Mouse (Mus musculus): ENCODE results near the gene Vmn1r111. TPM values are rescaled to one million over a fixed set of nuclear protein-coding genes. Genes with fewer than 3 reads are reported as not detected.
"Not testable (repeated sequence)": the region's sequence is repeated elsewhere in the genome, so short reads cannot be mapped to it uniquely, and the experiment has no call there.

The Vmn1r111 gene
- total RNA-seq (2014; rRNA removed) = not detected in 2 replicates
- polyA plus RNA-seq (2015; fragmentation: Nextera tagmentation; extraction: Ambion mirVana) = not detected in 2 replicates

DNA sequence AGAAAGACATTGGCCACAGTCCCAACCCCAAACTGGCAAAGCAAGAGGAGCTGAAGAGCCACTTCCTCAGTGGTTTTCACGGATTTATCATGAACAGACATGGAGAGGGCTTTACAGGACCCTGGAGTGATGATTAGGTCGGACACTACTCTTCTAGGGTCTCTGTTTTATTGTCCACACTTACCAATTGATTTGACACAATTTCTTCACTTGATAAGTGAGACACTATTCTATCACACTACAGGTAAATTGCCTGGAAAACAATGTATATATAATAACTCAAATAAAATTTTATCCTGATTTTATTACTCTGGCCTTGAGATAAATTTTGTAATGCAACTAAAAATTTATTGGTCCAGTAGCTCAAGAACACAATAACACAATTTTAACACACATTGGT is at the start of gene Vmn1r111:
TSS of gene Vmn1r111 (minus strand) at position 101 of the 400 bp plus-strand sequence.
- H3K9ac ChIP-seq (replicated peaks; ENCODE audit: low read length, poor library complexity, severe bottlenecking); H3K4me2 ChIP-seq (ENCODE audit: low read depth, low read length, poor library complexity, severe bottlenecking); DNase-seq (ENCODE audit: low spot score); H3K27me3 ChIP-seq (ENCODE audit: insufficient read depth, low read length); H3K36me3 ChIP-seq (ENCODE audit: insufficient read depth, low read length); H3K4me1 ChIP-seq (ENCODE audit: insufficient read depth, low read length); ATAC-seq (ENCODE audit: low FRiP score); H3K27ac ChIP-seq (ENCODE audit: low read depth, low read length); H3K9me3 ChIP-seq (ENCODE audit: low read length); H3K4me3 ChIP-seq (ENCODE audit: low read depth, low read length): not testable (repeated sequence)
- no CpG with 5 or more reads among the region's 2 CpGs for WGBS

DNA sequence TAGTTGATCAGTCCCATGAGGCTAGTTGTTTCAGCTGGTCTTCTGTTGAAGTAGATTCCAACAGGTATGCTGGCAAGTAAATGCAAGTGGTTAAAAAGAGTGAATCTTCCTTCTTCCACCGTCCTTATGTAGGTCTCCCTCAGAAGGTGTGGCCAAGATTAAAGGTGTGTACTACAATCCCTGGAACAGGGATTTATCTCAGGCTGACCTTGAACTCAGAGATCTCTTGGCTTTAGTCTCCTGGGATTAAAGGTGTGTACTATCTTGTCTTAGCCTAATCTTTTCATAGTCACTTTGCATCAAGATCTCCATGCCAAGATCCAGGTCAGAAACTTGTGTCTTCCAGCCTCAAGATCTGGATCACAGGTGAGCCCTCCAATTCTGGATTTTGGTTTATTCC is 27.5 kb upstream of the Vmn1r111 start, which contains the start of gene Gm10668:
TSS of gene Gm10668 (minus strand) at position 101 of the 400 bp plus-strand sequence.
- ATAC-seq (ENCODE audit: low FRiP score); H3K9ac ChIP-seq (replicated peaks; ENCODE audit: low read length, poor library complexity, severe bottlenecking); H3K4me1 ChIP-seq (ENCODE audit: insufficient read depth, low read length); H3K9me3 ChIP-seq (ENCODE audit: low read length); H3K27ac ChIP-seq (ENCODE audit: low read depth, low read length); DNase-seq (ENCODE audit: low spot score); H3K27me3 ChIP-seq (ENCODE audit: insufficient read depth, low read length); H3K36me3 ChIP-seq (ENCODE audit: insufficient read depth, low read length); H3K4me2 ChIP-seq (ENCODE audit: low read depth, low read length, poor library complexity, severe bottlenecking); H3K4me3 ChIP-seq (ENCODE audit: low read depth, low read length): not testable (repeated sequence)
- no CpG with 5 or more reads among the region's 1 CpGs for WGBS

DNA sequence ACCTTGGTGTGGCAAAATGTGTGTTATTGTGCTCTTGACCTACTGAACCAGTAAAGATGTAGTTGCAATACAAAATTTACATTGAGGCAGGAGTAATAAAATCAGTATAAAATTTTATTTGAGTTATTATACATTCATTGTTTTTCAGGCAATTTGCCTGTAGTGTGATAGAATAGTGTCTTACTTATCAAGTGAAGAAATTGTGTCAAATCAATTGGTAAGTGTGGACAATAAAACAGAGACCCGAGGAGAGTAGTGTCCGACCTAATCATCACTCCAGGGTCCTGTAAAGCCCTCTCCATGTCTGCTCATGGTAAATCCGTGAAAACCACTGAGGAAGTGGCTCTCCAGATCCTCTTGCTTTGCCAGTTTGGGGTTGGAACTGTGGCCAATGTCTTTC is 34.4 kb downstream of the Vmn1r111 start, which contains the start of gene Vmn1r107:
TSS of gene Vmn1r107 (plus strand) at position 301 of the 400 bp plus-strand sequence.
- not testable (repeated sequence) for H3K9ac ChIP-seq (replicated peaks; ENCODE audit: low read length, poor library complexity, severe bottlenecking); ATAC-seq (ENCODE audit: low FRiP score); H3K27me3 ChIP-seq (ENCODE audit: insufficient read depth, low read length); H3K9me3 ChIP-seq (ENCODE audit: low read length); DNase-seq (ENCODE audit: low spot score); H3K4me1 ChIP-seq (ENCODE audit: insufficient read depth, low read length); H3K27ac ChIP-seq (ENCODE audit: low read depth, low read length); H3K4me3 ChIP-seq (ENCODE audit: low read depth, low read length); H3K36me3 ChIP-seq (ENCODE audit: insufficient read depth, low read length); H3K4me2 ChIP-seq (ENCODE audit: low read depth, low read length, poor library complexity, severe bottlenecking)
- WGBS = no CpG with 5 or more reads among the region's 3 CpGs

Other genes with a start within 250 kb of the Vmn1r111 start
- gene Gm10670, start 228.3 kb downstream of the Vmn1r111 start, total RNA-seq (2014; rRNA removed) = not detected in 2 replicates
- not detected in 2 replicates for gene Gm10670, start 228.3 kb downstream of the Vmn1r111 start, polyA plus RNA-seq (2015; fragmentation: Nextera tagmentation; extraction: Ambion mirVana)
- gene Vmn1r103, start 192.7 kb downstream of the Vmn1r111 start, total RNA-seq (2014; rRNA removed) = not detected in 2 replicates
- not detected in 2 replicates for gene Vmn1r103, start 192.7 kb downstream of the Vmn1r111 start, polyA plus RNA-seq (2015; fragmentation: Nextera tagmentation; extraction: Ambion mirVana)
- gene Vmn1r104, start 169.4 kb downstream of the Vmn1r111 start, total RNA-seq (2014; rRNA removed) = not detected in 2 replicates
- not detected in 2 replicates for gene Vmn1r104, start 169.4 kb downstream of the Vmn1r111 start, polyA plus RNA-seq (2015; fragmentation: Nextera tagmentation; extraction: Ambion mirVana)
- gene Gm5726, start 157.5 kb downstream of the Vmn1r111 start, total RNA-seq (2014; rRNA removed) = not detected in 2 replicates
- not detected in 2 replicates for gene Gm5726, start 157.5 kb downstream of the Vmn1r111 start, polyA plus RNA-seq (2015; fragmentation: Nextera tagmentation; extraction: Ambion mirVana)
- gene Gm4141, start 127.0 kb downstream of the Vmn1r111 start, total RNA-seq (2014; rRNA removed) = not detected in 2 replicates
- gene Gm4141, start 127.0 kb downstream of the Vmn1r111 start, polyA plus RNA-seq (2015; fragmentation: Nextera tagmentation; extraction: Ambion mirVana) = not detected in 2 replicates
- not detected in 2 replicates for gene Gm4513, start 104.2 kb downstream of the Vmn1r111 start, total RNA-seq (2014; rRNA removed)
- gene Gm4513, start 104.2 kb downstream of the Vmn1r111 start, polyA plus RNA-seq (2015; fragmentation: Nextera tagmentation; extraction: Ambion mirVana) = not detected in 2 replicates
- gene Vmn1r107, start 34.3 kb downstream of the Vmn1r111 start, total RNA-seq (2014; rRNA removed) = not detected in 2 replicates
- not detected in 2 replicates for gene Vmn1r107, start 34.3 kb downstream of the Vmn1r111 start, polyA plus RNA-seq (2015; fragmentation: Nextera tagmentation; extraction: Ambion mirVana)
- not detected in 2 replicates for gene Gm10668, start 27.4 kb upstream of the Vmn1r111 start, total RNA-seq (2014; rRNA removed)
- not detected in 2 replicates for gene Gm10668, start 27.4 kb upstream of the Vmn1r111 start, polyA plus RNA-seq (2015; fragmentation: Nextera tagmentation; extraction: Ambion mirVana)
- gene Vmn1r112, start 68.0 kb upstream of the Vmn1r111 start, total RNA-seq (2014; rRNA removed) = not detected in 2 replicates
- gene Vmn1r112, start 68.0 kb upstream of the Vmn1r111 start, polyA plus RNA-seq (2015; fragmentation: Nextera tagmentation; extraction: Ambion mirVana) = not detected in 2 replicates
- gene Vmn1r113, start 84.1 kb upstream of the Vmn1r111 start, total RNA-seq (2014; rRNA removed) = not detected in 2 replicates
- not detected in 2 replicates for gene Vmn1r113, start 84.1 kb upstream of the Vmn1r111 start, polyA plus RNA-seq (2015; fragmentation: Nextera tagmentation; extraction: Ambion mirVana)
- not detected in 2 replicates for gene Vmn1r114, start 109.0 kb upstream of the Vmn1r111 start, total RNA-seq (2014; rRNA removed)
- gene Vmn1r114, start 109.0 kb upstream of the Vmn1r111 start, polyA plus RNA-seq (2015; fragmentation: Nextera tagmentation; extraction: Ambion mirVana) = not detected in 2 replicates
- not detected in 2 replicates for gene Vmn1r115, start 141.8 kb upstream of the Vmn1r111 start, total RNA-seq (2014; rRNA removed)
- gene Vmn1r115, start 141.8 kb upstream of the Vmn1r111 start, polyA plus RNA-seq (2015; fragmentation: Nextera tagmentation; extraction: Ambion mirVana) = not detected in 2 replicates
- gene Vmn1r116, start 169.0 kb upstream of the Vmn1r111 start, total RNA-seq (2014; rRNA removed) = not detected in 2 replicates
- gene Vmn1r116, start 169.0 kb upstream of the Vmn1r111 start, polyA plus RNA-seq (2015; fragmentation: Nextera tagmentation; extraction: Ambion mirVana) = not detected in 2 replicates
- gene Vmn1r117, start 180.9 kb upstream of the Vmn1r111 start, total RNA-seq (2014; rRNA removed) = not detected in 2 replicates
- gene Vmn1r117, start 180.9 kb upstream of the Vmn1r111 start, polyA plus RNA-seq (2015; fragmentation: Nextera tagmentation; extraction: Ambion mirVana) = not detected in 2 replicates
- gene Vmn1r118, start 209.1 kb upstream of the Vmn1r111 start, total RNA-seq (2014; rRNA removed) = not detected in 2 replicates
- not detected in 2 replicates for gene Vmn1r118, start 209.1 kb upstream of the Vmn1r111 start, polyA plus RNA-seq (2015; fragmentation: Nextera tagmentation; extraction: Ambion mirVana)

Measured in midbrain, postnatal 0 days (tissue).